Mouse (Mus musculus): ENCODE measurements around the gene Pogz.
A peak's percentile ranks its signal among the peaks of the same experiment; 100 is the strongest.

Pogz gene

DNA sequence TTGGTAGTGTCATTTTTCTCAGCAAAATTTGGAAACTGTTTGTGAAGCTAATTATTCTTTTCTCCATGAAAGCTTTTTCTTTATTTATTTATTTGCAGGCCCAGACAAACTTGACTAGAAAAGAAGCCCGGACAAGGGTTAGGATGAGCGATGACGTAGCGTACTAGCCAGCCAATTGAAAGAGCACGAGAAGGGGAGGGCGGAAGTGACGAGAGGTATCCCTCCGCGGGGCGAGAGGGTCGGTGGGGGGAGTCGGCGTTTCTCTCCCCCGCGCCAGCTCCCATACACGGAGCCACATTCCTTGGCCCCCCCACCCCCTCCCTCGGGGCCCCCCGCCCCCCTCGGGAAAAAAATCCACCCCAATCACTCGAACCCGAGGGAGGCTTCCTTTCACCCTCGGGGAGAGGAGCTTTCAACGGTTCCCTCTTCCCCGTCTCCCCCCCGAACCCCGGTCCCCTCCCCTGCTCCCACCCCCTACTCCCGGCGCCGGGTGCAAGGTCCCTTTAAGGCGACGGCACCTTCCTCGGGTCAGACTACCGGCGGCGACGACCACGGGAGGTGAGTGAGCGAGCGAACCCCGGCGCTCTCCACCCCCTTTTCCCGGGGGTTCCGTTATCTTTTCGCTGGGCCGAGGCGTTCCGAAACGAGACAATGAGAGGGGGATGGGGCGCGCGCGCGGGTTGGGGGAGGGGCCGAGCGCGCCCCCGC, at the start of gene Pogz:
Gene Pogz, plus strand, starts transcription at position 385 of the 708 bp plus-strand sequence.
- DNase-seq (ENCODE audit: low spot score in 2 of 2), result peak; percentile 92 to 96

DNA sequence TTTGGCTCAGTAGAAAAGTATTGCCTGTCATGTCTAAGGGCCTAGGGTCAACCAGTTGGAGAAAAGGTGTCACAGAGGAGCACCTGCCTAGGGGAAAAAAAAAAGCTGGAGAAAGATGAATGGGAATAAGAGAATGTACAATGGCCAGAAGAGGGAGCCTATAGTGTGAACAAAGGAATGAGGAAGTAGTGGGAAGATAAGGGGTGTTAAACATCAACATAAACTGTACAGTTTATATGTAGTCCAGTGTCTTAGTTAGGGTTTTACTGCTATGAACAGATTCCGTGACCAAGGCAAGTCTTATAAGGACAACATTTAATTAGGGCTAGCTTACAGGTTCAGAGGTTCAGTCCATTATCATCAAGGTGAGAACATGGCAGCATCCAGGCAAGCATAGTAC, 48.3 kb upstream of the Pogz start:
- no peak for DNase-seq (ENCODE audit: low spot score in 2 of 2)

DNA sequence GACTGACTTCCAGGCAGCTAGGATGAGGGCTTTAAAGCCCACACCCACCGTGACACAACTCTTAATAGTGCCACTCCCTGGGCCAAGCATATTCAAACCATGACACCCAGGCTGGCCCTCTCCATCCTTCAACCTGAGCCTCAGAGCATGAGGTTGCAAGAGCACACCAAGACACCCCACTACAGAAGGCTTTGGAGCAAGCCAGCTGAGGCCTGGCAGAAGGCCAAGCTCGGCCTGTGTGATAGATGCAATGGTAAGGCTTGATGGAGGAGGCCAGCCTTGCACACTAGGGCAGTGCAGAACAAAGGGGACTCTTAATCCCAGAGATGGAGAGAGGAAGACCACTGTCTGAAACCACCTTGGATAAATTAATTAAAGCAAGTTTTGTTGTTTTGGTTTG, 47.9 kb upstream of the Pogz start:
- DNase-seq (ENCODE audit: low spot score in 2 of 2), result no peak

DNA sequence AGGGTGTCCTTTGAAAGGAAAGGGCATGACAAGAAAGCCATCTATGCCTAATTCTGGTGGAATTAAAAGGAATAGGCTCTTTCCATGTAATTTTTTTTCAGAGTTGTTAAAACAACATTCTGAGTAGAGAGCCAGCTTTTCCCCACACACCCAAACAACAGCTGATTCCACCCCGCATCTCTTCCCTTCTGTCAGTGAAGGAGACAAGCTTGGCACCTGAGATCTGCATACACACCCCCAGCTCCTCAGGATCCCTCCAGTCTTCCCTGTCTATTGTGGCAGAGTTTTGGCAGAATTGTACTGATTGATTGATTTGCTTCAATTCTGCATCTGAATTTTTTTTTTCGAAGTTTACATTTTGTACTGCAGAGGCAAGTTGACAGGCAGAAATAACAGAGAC, 45.1 kb upstream of the Pogz start:
- DNase-seq (ENCODE audit: low spot score in 2 of 2), result peak; percentile 12 to 13

DNA sequence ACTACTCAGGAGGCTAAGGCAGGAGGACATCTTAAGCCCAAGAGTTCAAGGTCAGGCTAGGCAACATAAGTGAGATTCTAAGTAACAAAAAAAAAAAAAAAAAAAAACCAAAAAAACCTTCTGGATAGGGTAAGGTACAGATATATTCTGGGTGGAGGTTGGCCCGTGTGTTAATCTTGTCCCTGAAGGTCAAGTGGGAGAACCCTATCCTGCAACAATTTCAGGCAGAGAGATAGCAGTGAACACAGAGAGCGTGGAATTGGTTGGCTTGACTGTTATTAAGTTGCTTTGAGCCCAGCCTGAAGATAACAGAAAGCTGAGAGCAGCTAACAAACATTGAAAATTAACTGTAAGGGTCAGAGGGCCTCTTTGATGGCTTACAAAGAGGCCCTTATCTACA, 43.7 kb upstream of the Pogz start:
- DNase-seq (ENCODE audit: low spot score in 2 of 2), result no peak

DNA sequence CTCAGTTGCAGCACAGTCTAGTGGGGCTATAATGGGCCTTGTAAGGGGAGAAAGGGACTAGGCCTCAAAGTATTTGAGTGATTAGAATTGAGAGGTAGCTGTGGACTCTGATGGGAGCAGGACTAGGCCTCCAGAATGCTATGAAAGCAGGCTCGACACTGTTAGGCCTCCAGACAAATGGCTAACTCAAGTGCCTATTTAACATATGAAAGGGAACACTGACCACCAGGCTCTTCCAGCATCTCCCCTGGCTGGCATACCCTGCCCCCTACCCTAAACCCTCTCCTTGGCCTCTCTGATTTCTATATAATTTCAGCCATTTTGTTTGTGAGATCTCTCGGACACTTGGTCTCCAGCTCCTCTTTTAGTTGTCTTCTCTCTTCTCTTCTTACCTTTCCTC, 43.0 kb upstream of the Pogz start:
- DNase-seq (ENCODE audit: low spot score in 2 of 2), result no peak

DNA sequence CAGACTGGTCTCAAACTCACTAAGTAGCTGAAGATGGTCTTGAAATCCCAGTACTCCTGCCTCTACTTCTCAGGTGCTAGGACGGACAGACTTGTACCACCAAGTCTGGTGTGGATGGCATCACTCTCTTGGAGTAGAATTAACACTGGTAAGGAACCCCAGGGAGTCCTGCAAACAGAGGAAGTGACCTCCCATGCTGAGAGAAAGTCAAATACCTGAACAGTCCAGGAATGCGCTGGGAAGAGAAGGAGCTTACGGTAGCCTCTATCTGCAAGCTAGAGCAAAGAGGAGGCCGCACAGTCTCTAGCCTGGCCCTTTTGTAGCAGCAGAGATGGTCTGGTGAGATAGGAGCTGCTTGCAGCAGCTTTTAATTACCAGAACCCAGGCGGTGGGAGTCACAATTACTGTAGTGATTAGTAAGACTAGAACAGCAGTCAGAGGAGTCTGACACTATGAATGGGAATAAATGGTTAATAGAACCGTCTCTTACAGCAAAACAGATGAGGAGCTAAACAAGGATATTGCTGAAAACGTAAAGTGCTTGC, 41.7 kb upstream of the Pogz start:
- no peak for DNase-seq (ENCODE audit: low spot score in 2 of 2)

DNA sequence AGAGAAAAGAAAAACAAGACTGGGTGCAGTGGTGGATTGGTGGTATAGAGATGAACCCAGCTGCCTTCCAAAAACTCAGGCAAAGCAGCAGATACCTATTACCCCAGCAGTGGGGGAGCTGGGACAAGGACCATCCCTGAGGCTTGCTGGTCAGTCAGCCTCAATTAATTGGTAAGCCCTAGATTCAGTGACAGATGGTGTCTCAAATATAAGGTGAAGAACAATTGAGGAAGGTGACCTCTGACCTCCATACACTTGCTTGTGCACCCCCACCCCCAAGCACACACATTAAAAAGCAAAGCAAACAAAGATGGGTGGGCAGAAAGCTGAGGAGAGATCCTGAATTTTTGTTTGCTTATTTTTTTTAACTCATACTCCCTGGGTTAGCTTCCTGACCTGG, 41.2 kb upstream of the Pogz start:
- no peak for DNase-seq (ENCODE audit: low spot score in 2 of 2)

DNA sequence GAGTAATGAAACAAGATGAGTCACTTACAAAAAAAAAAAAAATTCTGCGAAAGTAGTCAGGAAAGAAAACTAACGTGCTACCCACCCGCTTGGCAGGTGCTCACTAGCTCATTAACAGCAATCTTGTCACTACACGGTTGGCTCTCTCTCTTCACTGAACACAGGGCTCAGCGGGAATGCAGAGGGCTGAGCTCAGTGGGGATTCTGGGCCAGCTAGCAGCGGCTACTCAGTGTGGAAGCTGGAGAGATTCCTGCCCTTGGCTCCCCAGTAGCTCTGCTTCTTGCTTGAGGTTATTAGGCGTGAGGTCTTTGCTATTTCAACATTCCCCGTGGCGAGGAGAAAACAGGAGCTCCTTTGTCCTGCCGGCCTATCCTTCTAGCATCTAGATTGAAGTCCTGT, 33.2 kb upstream of the Pogz start:
- peak in 1 of 2 experiments; percentile 14 for DNase-seq (ENCODE audit: low spot score in 2 of 2)

DNA sequence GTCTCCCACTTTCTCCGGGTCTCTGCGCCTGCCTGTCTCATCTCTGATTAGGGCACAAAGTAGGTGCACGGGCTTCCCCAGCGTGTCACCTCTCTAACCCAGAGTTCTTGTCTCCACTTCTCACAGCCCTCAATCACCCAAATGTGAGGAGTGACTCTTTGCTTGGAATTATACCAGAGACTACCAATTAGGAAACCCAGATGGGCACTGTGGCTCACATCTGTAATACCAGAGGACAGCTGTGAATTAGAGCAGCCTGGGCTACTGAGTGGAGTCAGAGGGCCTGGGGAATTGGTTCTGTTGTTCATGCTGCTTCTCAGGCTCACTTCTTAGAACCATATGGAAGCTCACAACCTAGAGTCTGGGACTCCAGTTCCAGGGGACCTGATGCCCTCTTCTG, 32.4 kb upstream of the Pogz start:
- no peak for DNase-seq (ENCODE audit: low spot score in 2 of 2)

DNA sequence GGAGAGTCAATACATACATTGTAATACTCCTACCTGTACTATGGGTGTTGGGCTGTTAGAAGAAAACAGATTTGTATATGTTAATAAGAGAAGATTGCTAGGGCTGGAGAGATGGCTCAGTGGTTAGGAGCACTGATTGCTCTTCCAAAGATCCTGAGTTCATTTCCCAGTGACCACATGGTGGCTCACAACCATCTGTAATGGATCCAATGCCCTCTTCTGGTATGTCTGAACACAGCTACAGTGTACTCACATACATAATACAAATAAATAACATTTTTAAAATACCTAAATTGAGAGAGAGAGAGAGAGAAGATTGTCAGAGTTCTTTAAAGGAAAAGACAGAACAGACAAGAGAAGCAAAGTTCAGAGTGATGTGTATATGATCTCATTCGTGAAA, 29.1 kb upstream of the Pogz start:
- no peak for DNase-seq (ENCODE audit: low spot score in 2 of 2)

DNA sequence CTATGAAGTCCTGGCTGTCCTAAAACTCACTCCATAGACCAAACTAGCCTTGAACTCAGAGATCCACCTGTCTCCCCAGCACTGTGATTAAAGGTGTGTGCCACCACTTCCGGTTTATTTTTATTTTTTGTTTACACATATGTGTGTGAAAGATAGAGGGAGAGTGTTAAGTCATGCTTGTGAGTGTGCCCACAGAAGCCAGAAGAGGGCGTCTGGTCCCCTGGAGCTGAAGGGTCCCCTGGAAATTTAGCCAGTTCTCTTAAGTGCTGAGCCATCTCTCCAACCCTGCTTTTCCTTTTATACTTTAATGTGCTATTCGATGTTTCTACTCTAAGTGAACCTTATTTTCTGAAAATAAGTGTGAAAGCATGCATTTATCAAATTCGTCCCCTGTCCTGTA, 25.7 kb upstream of the Pogz start:
- peak in 1 of 2 experiments; percentile 10 for DNase-seq (ENCODE audit: low spot score in 2 of 2)

DNA sequence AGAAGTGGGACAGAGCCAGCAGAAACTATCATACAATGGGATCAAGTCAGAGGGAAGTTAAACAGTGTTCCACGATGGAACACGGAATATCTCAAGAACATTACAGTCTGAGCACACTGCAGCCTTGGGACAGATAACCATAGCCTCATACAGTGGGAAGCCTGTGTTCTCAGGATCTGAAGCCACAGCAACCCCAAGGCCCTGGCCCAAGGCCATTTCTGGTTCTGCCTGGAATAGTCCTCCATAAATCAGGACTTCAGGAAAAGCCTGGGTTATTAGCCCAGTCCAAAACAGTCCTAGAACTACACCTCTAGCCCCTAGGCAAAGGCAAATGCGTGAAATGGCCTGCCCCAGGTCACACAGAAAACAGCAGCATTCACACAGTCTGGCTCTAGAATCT, 23.7 kb upstream of the Pogz start:
- DNase-seq (ENCODE audit: low spot score in 2 of 2), result no peak

DNA sequence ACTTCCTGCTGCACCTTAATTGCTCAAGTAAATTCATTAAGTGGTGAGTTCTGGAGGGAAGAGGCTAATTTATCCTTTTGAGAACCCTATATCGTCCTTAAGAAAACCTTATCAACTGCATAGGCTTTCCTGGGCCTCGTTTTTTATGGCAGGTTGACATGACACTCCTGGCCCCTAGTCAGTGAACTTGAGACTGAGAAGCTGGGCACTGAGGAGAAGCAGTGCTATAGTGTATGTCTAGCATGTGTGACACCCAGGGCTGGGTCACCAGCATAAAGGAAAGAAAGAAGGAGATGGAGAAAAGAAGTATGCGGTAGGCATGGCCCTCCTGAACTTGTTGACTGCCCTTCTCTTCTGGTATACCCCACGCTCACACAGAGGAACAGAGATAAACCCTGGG, 23.3 kb upstream of the Pogz start:
- no peak for DNase-seq (ENCODE audit: low spot score in 2 of 2)

DNA sequence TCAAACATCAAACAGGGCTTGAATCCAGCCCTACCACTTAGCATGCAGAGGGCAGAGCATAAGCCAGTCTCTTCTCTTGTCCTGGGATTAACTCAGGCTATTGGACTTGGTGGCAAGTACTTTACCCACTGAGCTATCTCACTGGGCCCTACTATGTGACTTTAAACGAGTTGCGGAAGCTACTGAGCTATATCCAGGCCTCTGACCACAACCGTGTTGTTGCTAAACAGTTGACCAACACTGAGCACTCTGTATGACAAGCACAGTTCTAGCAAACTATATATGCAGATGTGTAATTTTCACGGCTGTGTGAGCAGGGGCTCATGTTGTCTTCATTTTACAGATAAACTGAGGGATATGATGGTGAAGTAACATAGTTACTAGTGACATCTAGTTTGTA, 22.7 kb upstream of the Pogz start:
- DNase-seq (ENCODE audit: low spot score in 2 of 2), result no peak

DNA sequence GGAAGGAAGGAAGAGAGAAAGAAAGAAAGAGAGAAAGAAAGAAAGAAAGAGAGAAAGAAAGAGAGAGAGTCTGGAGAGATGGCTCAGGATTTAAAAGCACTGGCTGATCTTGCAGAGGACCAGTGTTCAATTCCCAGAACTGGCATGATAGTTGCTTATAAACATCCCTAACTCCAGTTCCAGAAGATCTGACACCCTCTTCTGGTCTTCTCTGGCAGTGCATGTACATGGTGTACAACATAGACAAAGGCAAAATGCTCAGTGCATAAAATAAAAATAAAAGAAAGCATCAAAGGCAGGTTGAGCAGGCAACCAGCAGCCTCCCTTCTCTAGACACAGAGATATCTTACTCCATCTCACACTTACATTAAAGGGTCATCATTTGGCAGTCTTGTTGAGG, 21.8 kb upstream of the Pogz start:
- DNase-seq (ENCODE audit: low spot score in 2 of 2), result no peak

DNA sequence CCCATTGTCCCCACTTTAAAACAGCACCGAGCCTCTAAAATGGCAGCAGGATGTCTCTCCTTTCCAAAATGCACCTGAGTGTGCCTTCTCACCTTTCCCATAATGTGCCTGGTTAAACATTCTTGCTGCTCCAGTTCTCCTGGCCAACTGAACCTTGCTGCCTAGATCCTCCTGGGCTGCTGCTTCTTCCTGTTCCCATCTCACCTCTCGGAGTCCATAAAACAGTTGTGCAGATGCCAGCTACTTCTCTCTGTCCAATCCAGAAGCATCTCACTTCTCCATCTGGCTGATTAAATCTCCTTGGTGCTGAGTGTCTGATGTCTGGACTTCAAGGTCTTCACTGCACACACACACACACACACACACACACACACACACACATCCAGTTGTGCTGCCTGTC, 19.6 kb upstream of the Pogz start:
- no peak for DNase-seq (ENCODE audit: low spot score in 2 of 2)

DNA sequence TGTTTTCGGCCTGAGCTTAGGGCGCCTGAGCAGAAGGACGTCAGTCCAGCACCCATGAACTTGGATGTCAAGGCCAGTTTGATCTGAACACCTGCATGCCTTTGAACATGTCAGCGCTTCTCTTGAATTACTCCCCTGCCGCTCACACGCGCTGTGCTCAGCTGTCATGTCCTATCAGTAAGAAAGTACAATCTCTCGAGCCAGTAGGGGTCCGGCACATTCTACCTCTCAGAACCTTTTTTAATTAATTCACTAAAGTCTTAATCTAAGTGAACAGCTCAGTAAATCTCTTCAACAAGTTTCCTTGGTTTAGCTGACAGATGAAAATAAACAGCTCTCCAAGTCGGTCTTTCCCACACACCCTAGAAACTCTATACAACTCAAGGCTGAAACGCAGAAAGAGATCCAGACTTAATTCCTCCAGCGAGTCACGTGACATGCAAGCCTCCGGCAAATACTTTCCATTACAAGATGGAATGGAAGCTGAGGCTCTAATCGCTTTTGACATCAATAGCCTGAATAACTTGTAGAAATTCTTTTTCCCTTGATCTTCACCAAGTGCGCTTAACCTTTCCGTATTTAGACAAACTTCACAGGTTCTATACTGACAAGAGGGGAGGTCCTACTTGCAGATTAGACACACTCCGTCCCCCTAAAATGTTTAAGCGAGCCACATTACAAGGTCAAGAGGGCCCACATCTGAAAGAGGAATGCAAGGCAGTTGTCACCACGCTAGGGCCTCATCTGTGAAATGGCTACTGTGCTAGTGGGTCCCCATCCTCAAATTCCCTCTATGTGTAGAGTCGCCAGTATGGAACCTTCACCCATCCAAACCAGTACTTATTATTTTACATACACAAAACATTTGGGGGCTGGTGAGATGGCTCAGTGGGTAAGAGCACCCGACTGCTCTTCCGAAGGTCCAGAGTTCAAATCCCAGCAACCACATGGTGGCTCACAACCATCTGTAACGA, 17.6 kb upstream of the Pogz start:
- DNase-seq (ENCODE audit: low spot score in 2 of 2), result no peak

DNA sequence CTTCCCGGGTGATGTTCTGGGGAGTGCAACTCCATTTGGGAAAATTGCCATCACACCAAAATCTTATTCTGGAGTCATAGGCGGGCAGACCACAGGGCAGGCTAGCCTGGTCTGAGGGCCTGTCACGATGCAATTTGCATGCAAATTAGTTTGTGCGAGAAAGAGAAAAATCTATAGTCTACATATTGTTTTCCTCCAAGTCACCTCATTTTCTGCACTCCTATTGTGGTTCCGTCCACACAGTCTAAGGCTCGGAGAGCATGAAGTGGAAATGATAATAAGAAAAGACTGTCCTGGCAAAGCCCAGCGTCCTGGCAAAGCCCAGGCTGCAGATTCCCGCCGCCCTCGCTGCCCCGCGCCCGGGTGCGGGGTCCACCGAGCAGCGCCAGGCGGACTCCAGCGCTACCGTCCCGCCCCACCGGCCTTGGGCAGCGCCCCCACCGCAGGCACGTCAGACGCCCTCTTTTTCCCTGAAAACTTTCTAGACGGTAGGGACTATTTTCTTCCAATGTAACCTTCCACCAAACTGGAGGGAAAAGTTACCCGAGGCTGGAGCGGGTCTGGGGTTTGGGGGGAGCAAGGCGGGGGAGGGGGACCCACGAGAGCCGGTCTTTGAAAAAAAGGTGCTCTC, 16.2 kb upstream of the Pogz start:
- DNase-seq (ENCODE audit: low spot score in 2 of 2), result peak; percentile 15

DNA sequence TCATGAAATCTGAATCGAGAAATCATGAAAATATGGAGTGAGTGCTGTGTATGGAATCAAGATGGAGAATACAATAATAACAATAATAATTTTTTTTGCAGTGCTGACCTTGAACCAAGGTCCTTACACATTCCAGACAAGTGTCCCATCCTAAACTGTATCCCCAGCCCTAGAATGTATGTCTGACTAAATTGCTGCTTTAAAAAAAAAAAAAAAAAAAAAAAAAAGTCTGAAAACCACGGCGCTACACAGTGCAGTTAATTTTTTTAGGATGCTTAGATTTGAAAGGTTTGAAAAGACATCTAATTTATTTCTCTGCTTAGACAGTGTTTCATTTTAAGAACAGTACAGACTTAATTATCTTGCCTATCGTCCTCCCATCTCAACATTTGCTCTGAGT, 15.3 kb upstream of the Pogz start:
- no peak for DNase-seq (ENCODE audit: low spot score in 2 of 2)

DNA sequence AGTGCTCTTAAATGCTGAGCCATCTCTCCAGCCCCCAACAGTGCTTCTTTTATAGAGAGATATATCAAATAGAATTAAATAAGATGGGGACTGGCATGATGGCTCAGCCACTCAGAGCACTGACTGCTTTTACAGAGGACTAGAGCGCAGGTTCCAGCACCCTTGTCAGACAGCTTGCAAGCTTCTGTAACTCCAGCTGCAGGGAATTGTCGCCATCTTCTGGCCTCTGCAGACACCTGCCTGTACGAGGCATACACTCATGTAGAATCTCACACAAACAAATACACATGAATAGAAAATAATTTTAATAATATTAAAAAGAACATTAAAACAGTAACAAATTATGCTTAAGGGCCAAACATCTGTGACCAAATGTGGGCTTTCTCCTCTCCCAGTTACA, 13.3 kb upstream of the Pogz start:
- DNase-seq (ENCODE audit: low spot score in 2 of 2), result no peak

DNA sequence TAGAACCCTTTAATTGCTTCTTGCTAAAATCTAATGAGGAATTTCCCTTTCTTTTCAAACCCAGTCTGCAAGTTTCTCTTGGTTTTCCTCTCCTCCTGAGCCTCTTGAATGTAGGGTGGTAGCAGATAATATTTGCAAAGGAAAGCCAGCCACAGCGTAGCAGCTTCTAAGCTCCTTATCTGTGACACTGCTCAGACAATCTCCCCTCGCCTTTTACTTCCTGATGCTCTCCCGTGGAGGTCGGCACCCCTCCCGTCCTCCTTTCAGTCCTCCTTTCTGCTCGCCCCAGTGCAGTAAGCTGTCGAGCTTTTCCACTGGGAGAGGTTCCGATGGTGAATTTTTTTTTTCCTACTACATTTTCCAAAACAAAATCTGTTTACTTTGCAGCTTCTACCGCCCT, 5.3 kb upstream of the Pogz start:
- DNase-seq (ENCODE audit: low spot score in 2 of 2), result no peak
